Mouse (Mus musculus): Measurements from ENCODE around the gene Cacnb2. TPM values are rescaled to one million over a fixed set of nuclear protein-coding genes. Genes with fewer than 3 reads are reported as not detected.

The Cacnb2 gene
- total RNA-seq, 2 experiments from 2014 or later, result 48.3 to 49.7 TPM

DNA sequence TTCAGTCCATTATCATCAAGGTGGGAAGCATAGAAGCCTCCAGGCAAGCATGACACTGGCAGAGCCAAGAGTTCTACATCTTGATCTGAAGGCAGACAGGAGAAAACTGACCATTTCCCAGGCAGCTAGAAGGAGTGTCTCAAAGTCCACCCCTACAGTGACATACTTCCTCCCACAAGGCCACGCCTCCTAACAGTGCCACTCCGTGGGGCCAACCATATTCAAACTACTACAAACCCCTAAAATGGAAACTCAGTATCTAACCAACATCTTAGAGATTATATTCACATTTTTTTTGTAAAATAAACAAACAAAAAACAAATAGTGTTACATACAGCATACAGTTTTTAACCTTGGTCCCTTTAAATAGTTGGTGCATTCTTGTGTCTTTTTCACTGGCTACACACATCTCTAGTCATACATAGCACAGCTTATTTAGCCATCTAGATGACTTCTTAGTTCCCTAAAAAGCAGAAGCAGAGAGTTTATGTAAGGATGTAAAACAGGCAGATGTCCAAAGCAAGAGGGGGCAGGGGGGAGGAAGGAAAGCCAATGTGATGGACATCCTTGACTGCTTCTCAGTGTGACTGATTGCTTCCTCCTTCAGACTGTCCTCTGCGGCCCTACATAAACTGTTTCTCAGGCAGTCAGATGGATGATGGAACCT is 340.9 kb downstream of the Cacnb2 start:
- DNase-seq (ENCODE audit: low spot score in 2 of 2), result no peak

DNA sequence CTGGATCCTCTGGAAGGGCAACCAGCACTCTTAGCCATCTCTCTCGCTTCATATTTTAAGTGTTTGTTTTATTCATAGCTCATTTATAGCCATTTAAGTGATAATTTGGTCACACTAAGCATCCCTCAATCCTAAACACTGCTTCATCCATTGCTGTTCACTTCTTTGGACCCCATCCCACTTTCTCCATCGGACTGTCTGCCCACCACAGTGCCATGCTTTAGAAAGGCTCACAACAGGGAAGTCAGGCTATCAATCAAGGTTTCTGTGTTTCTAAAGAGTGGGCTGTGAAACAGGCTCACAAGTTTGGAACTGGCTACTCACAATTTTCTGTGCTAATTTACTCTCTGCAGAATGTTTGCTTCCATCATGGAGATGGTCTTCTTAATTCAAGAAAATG is 350.2 kb downstream of the Cacnb2 start:
- no peak for DNase-seq (ENCODE audit: low spot score in 2 of 2)

DNA sequence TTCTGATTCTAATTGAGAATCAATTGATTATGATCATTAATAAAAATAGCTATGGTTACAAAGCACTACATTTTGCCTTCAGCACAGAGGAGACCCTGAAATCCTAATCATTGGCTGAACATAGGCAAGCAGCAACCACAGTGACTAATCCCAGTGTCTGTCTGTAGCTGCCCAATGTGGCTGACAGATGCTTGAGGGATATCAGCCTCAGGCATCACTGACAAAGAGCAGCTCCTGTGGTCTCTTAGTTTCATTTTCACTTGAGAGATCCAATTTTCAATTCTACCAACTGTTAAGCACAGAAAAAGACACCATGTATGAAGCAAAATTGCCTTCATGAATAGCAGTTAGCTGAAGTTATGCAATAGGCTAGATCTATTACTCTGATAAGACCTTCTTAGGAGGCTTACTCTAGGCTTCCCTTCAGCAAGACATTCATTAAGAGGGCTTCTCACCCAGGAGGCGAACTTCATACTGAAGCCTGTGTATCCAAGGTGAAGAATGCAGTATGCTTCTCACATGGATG is 358.1 kb downstream of the Cacnb2 start:
- no peak for DNase-seq (ENCODE audit: low spot score in 2 of 2)

- DNase-seq (ENCODE audit: low spot score in 2 of 2), result no peak
Observed at GRCm38 (mm10) chr2:14961493-14961892, 358.6 kb downstream of the Cacnb2 start.

DNA sequence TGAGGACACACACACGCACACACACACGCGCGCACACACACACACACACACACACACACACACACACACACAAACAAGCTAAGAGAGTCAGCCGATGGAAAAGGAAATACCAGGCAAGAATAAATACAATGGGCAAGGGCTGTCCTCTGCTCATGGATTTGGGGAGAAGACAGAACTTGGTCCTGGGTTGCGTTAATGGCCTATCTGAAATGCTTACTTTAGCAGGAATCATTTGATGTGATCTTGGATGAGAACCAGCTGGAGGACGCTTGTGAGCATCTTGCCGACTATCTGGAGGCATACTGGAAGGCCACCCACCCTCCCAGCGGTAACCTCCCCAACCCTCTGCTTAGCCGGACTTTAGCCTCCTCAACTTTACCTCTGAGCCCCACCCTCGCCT is 381.1 kb downstream of the Cacnb2 start:
- no peak for DNase-seq (ENCODE audit: low spot score in 2 of 2)

GRCm38 (mm10) chr2:14988451-14988850 is 385.6 kb downstream of the Cacnb2 start:
- DNase-seq (ENCODE audit: low spot score in 2 of 2), result no peak

DNA sequence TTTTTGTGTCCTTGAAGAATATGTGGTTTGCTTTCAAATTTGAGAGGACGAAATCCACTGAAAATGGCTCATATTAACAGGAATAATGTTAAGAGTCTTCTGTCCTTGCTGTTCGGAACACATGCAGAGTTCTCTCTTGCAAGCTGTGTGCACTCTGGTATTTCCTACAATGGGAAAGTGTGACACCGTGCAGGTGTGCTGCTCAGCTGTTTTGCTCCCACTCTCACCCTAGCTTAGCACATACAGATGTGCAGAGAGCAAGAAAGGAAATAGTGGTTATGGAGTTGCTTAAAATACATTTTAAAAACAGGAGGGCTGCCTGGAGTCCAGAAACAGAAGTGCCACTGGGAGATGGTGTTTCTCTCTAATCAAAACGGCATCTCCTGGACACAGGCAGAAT is 386.5 kb downstream of the Cacnb2 start:
- no peak for DNase-seq (ENCODE audit: low spot score in 2 of 2)

GRCm38 (mm10) chr2:14992531-14992930 is 389.6 kb downstream of the Cacnb2 start:
- no peak for DNase-seq (ENCODE audit: low spot score in 2 of 2)

- DNase-seq (ENCODE audit: low spot score in 2 of 2), result no peak
Observed at GRCm38 (mm10) chr2:14996036-14996435, 393.1 kb downstream of the Cacnb2 start.

- DNase-seq (ENCODE audit: low spot score in 2 of 2), result no peak
Observed at GRCm38 (mm10) chr2:14997836-14998235, 394.9 kb downstream of the Cacnb2 start.

- DNase-seq (ENCODE audit: low spot score in 2 of 2), result no peak
Observed at GRCm38 (mm10) chr2:15007531-15007930, 404.6 kb downstream of the Cacnb2 start.

DNA sequence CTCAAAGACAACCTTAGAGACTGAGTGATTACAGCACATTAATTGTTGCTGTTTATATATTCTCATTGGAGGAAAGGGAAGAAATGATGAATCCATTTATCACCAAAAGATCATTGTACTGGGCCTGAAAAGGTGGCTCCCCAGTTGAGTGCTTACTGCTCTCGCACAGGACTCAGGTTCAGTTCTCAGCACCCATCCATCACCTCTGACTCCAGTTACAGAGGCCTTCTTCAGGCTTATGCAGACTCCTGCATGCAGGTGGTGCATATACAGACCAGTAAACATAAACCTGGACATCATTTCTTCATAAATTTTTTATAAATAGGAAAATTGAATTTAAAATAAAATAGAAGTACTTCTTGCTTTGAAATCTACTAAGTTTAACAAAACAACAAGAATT is 405.2 kb downstream of the Cacnb2 start:
- no peak for DNase-seq (ENCODE audit: low spot score in 2 of 2)

GRCm38 (mm10) chr2:15026817-15027216 is 423.9 kb downstream of the Cacnb2 start:
- no peak for DNase-seq (ENCODE audit: low spot score in 2 of 2)

GRCm38 (mm10) chr2:15027816-15028215 is 424.9 kb downstream of the Cacnb2 start:
- DNase-seq (ENCODE audit: low spot score in 2 of 2), result no peak

Other genes starting within 250 kb of the Cacnb2 start
- gene Slc39a12, start 214.8 kb upstream of the Cacnb2 start, total RNA-seq (2021), result 10 to 100 TPM; 26.8 to 34.5 TPM

Data from left cerebral cortex, adult 18-20 months (tissue).